Mouse (Mus musculus) cerebellum, adult 2 months (tissue): ENCODE results near the gene Ssh2.

Experiments used
- CTCF ChIP-seq: fragments of 200-500 bp; IDR thresholded peaks from 2 replicates; pipeline ENCODE4 v1.5.1; 2011; ENCODE audit warnings: low read depth, mild to moderate bottlenecking, control low read depth, low read length, moderate library complexity, borderline replicate concordance; ENCODE audit not compliant: insufficient read depth
- POLR2A ChIP-seq: fragments of 200-500 bp; IDR thresholded peaks from 2 replicates; pipeline ENCODE4 v1.6.1; 2011; ENCODE audit warnings: low read length, control low read depth, borderline replicate concordance; ENCODE audit not compliant: insufficient read depth

- no peak for TF ChIP-seq CTCF
- TF ChIP-seq POLR2A, result peak; percentile 4; the same call in 1 of the 2 replicates
Observed at GRCm38 (mm10) chr11:77216761-77217130, 659 bp downstream of the Ssh2 start.
